Mouse (Mus musculus) thymus, adult 2 months (tissue): ENCODE measurements around the gene 9230104L09Rik.

Experiments used
- CTCF ChIP-seq: fragments of 200-500 bp; IDR thresholded peaks from 2 replicates; pipeline ENCODE4 v1.5.1; 2012; ENCODE audit warnings: mild to moderate bottlenecking, control low read depth, low read length, moderate library complexity, borderline replicate concordance; ENCODE audit not compliant: control insufficient read depth, poor library complexity, insufficient read depth; ENCODE audit errors: extremely low read depth
- POLR2A ChIP-seq: fragments of 200-500 bp; IDR thresholded peaks from 2 replicates; pipeline ENCODE4 v1.6.1; 2012; ENCODE audit warnings: mild to moderate bottlenecking, low read length, control low read depth, moderate library complexity; ENCODE audit not compliant: control insufficient read depth, poor library complexity, insufficient read depth; ENCODE audit errors: extremely low read depth

- no peak for TF ChIP-seq CTCF
- TF ChIP-seq POLR2A = peak; percentile 65
Measured at GRCm38 (mm10) chr2:148875335-148875811, 10.5 kb upstream of the 9230104L09Rik start, which contains the start of gene Cst3.
